Mouse (Mus musculus) heart, embryonic 16.5 days (tissue): ENCODE measurements around the gene Fcamr. TPM values are rescaled to one million over a fixed set of nuclear protein-coding genes. Genes with fewer than 3 reads are reported as not detected.

Experiments used
- ATAC-seq: fragments of 200-750 bp; cut with Nextera tagmentation; replicated peaks from 2 replicates; pipeline ENCODE4 v1.8.0; 2017; ENCODE audit warnings: moderate number of reproducible peaks; ENCODE audit not compliant: insufficient read depth, low FRiP score; ENCODE audit errors: extremely low read depth
- H3K27ac ChIP-seq: fragments of 300-500 bp; sonication (generic); 2 replicates; pipeline ENCODE4 v1.5.1; 2014; ENCODE audit warnings: mild to moderate bottlenecking, low read length, control low read depth, moderate library complexity
- H3K27me3 ChIP-seq: fragments of 300-500 bp; sonication (generic); 2 replicates; pipeline ENCODE4 v1.6.1; 2014; ENCODE audit warnings: low read length, mixed read lengths; ENCODE audit not compliant: control insufficient read depth, insufficient read depth
- H3K36me3 ChIP-seq: fragments of 300-500 bp; sonication (generic); 2 replicates; pipeline ENCODE4 v1.6.1; 2014; ENCODE audit not compliant: control insufficient read depth, insufficient read depth
- H3K4me1 ChIP-seq: fragments of 300-500 bp; sonication (generic); 2 replicates; pipeline ENCODE4 v1.6.1; 2014; ENCODE audit warnings: low read length, mixed read lengths; ENCODE audit not compliant: control insufficient read depth, insufficient read depth
- H3K4me2 ChIP-seq: fragments of 300-500 bp; sonication (generic); 2 replicates; pipeline ENCODE4 v1.6.1; 2014; ENCODE audit warnings: low read depth, mild to moderate bottlenecking, control low read depth, low read length
- H3K4me3 ChIP-seq: fragments of 300-500 bp; sonication (generic); 2 replicates; pipeline ENCODE4 v1.5.1; 2014; ENCODE audit warnings: mild to moderate bottlenecking, control low read depth, low read length
- H3K9ac ChIP-seq: fragments of 300-500 bp; sonication (generic); 2 replicates; pipeline ENCODE4 v1.6.1; 2014; ENCODE audit warnings: low read length, control low read depth
- H3K9me3 ChIP-seq: fragments of 300-500 bp; sonication (generic); replicated peaks from 2 replicates; pipeline ENCODE4 v1.6.1; 2016; ENCODE audit warnings: low read length; ENCODE audit not compliant: control insufficient read depth
- WGBS: fragments of 180-500 bp; shearing (Covaris S2); extraction: QIAGEN DNeasy Blood & Tissue Kit; methylation state at CpG from one replicate; pipeline ENCODE4 v1.1.7; 2014; 5-methylcytosine and 5-hydroxymethylcytosine counted together
- polyA plus RNA-seq: library from polyadenylated mRNA; unstranded; fragments of >200 nt; fragmentation: Nextera tagmentation; extraction: Ambion mirVana; gene quantifications from 2 replicates; pipeline ENCODE4 v1.2.1, GENCODE M21; 2015

Gene Fcamr
- polyA plus RNA-seq, 1 experiment from 2014 or later, result not detected

GRCm38 (mm10) chr1:130775234-130775633 is 25.5 kb upstream of the Fcamr start:
- no peak for ATAC-seq
- no peaks in the 10 kb centered on the region for H3K36me3 ChIP-seq
- H3K4me3 ChIP-seq, result no peak overlapping the region
- H3K4me1 ChIP-seq, result no peaks in the 10 kb centered on the region
- H3K9me3 ChIP-seq, result no peaks in the 10 kb centered on the region
- no peak overlapping the region for H3K27ac ChIP-seq
- 75% methylated on average over 2 of the region's 2 CpGs for WGBS
- no peak overlapping the region for H3K9ac ChIP-seq
- no peaks in the 10 kb centered on the region for H3K27me3 ChIP-seq
- H3K4me2 ChIP-seq, result no peak overlapping the region

- no peak for ATAC-seq
These were observed 24.9 kb upstream of the Fcamr start for GRCm38 (mm10) chr1:130775691-130776331.

GRCm38 (mm10) chr1:130776645-130777044 is 24.1 kb upstream of the Fcamr start:
- ATAC-seq, result no peak
- Histone ChIP-seq H3K36me3 (no peaks in the 10 kb centered on the region), H3K27me3 (no peaks in the 10 kb centered on the region), H3K4me2 (no peak overlapping the region), H3K9me3 (no peaks in the 10 kb centered on the region), H3K9ac (no peak overlapping the region), H3K4me1 (no peaks in the 10 kb centered on the region), H3K4me3 (no peak overlapping the region), H3K27ac (no peak overlapping the region)
- 76% methylated on average over 1 of the region's 1 CpGs for WGBS

More at GRCm38 (mm10) chr1:130775691-130776331, 24.9 kb upstream of the Fcamr start:
- H3K36me3 ChIP-seq, result no peaks in the 10 kb centered on the region
- no peaks in the 10 kb centered on the region for H3K4me1 ChIP-seq
- H3K27ac ChIP-seq, result no peak overlapping the region
- H3K27me3 ChIP-seq, result no peaks in the 10 kb centered on the region
- no peak overlapping the region for H3K9ac ChIP-seq
- 60% methylated on average over 7 of the region's 7 CpGs for WGBS
- no peaks in the 10 kb centered on the region for H3K9me3 ChIP-seq
- H3K4me3 ChIP-seq, result no peak overlapping the region
- H3K4me2 ChIP-seq, result no peak overlapping the region

GRCm38 (mm10) chr1:130779867-130780266 is 20.8 kb upstream of the Fcamr start:
- Histone ChIP-seq H3K9me3 (no peaks in the 10 kb centered on the region), H3K36me3 (no peaks in the 10 kb centered on the region), H3K4me2 (no peak overlapping the region), H3K4me1 (peaks cover 4% of the 10 kb centered on the region; the same call in 1 of the 2 replicates), H3K27ac (no peak overlapping the region), H3K27me3 (no peaks in the 10 kb centered on the region), H3K9ac (no peak overlapping the region), H3K4me3 (no peak overlapping the region)
- no peak for ATAC-seq
- WGBS, result 65% methylated on average over 3 of the region's 3 CpGs

GRCm38 (mm10) chr1:130784054-130784453 is 16.6 kb upstream of the Fcamr start:
- no peak overlapping the region for H3K9ac ChIP-seq
- H3K9me3 ChIP-seq, result no peaks in the 10 kb centered on the region
- no peaks in the 10 kb centered on the region for H3K36me3 ChIP-seq
- ATAC-seq, result no peak
- H3K4me1 ChIP-seq, result peaks cover 4% of the 10 kb centered on the region; the same call in 1 of the 2 replicates
- 22% methylated on average over 4 of the region's 4 CpGs for WGBS
- no peak overlapping the region for H3K27ac ChIP-seq
- no peak overlapping the region for H3K4me2 ChIP-seq
- H3K4me3 ChIP-seq, result no peak overlapping the region
- H3K27me3 ChIP-seq, result no peaks in the 10 kb centered on the region; the same call in 1 of the 2 replicates

GRCm38 (mm10) chr1:130787001-130787400 is 13.7 kb upstream of the Fcamr start:
- Histone ChIP-seq H3K4me2 (no peak overlapping the region), H3K9me3 (0 out of 2 replicates have a peak, but pooled peaks cover under 1% of the 10 kb centered on the region), H3K9ac (no peak overlapping the region), H3K27ac (no peak overlapping the region), H3K4me3 (no peak overlapping the region), H3K27me3 (no peaks in the 10 kb centered on the region; the same call in 1 of the 2 replicates), H3K4me1 (peaks cover 4% of the 10 kb centered on the region; the same call in 1 of the 2 replicates), H3K36me3 (no peaks in the 10 kb centered on the region)
- ATAC-seq, result no peak
- 40% methylated on average over 4 of the region's 4 CpGs for WGBS

- Histone ChIP-seq H3K9ac (no peak overlapping the region), H3K4me3 (no peak overlapping the region), H3K4me2 (no peak overlapping the region), H3K27me3 (no peaks in the 10 kb centered on the region; the same call in 1 of the 2 replicates), H3K36me3 (no peaks in the 10 kb centered on the region), H3K4me1 (no peaks in the 10 kb centered on the region), H3K27ac (no peak overlapping the region), H3K9me3 (peaks cover 4% of the 10 kb centered on the region; the same call in 1 of the 2 replicates)
- ATAC-seq, result no peak
- WGBS, result 61% methylated on average over 3 of the region's 3 CpGs
These were observed 10.9 kb upstream of the Fcamr start for GRCm38 (mm10) chr1:130789512-130790451.

- no peak overlapping the region for H3K4me2 ChIP-seq
- H3K27me3 ChIP-seq, result no peaks in the 10 kb centered on the region
- 0 out of 2 replicates have a peak, but pooled peaks cover 3% of the 10 kb centered on the region for H3K4me1 ChIP-seq
- H3K4me3 ChIP-seq, result no peak overlapping the region
- H3K9me3 ChIP-seq, result peaks cover 4% of the 10 kb centered on the region; the same call in 1 of the 2 replicates
- H3K27ac ChIP-seq, result no peak overlapping the region
- no peaks in the 10 kb centered on the region for H3K36me3 ChIP-seq
- no peak for ATAC-seq
- no peak overlapping the region for H3K9ac ChIP-seq
- WGBS, result 72% methylated on average over 2 of the region's 2 CpGs
These were observed 5.4 kb upstream of the Fcamr start for GRCm38 (mm10) chr1:130795331-130795730.
